Mouse (Mus musculus): ENCODE measurements around the gene Trak2. TPM values are rescaled to one million over a fixed set of nuclear protein-coding genes. Genes with fewer than 3 reads are reported as not detected.
"Not testable (repeated sequence)": the region's sequence is repeated elsewhere in the genome, so short reads cannot be mapped to it uniquely, and the experiment has no call there.

Gene Trak2
- total RNA-seq (2021): 100 to 1,000 TPM; 186 to 202 TPM
- long read RNA-seq, experiment 1, full-length matches to known transcripts: 38 of 107 reads
- long read RNA-seq, experiment 1, partial matches to known transcripts: 10 of 107 reads
- long read RNA-seq, experiment 1, other reads (novel, unspliced or antisense): 59 of 107 reads
- long read RNA-seq, experiment 2, full-length matches to known transcripts: 36 of 87 reads
- long read RNA-seq, experiment 2, partial matches to known transcripts: 14 of 87 reads
- long read RNA-seq, experiment 2, other reads (novel, unspliced or antisense): 37 of 87 reads

DNA sequence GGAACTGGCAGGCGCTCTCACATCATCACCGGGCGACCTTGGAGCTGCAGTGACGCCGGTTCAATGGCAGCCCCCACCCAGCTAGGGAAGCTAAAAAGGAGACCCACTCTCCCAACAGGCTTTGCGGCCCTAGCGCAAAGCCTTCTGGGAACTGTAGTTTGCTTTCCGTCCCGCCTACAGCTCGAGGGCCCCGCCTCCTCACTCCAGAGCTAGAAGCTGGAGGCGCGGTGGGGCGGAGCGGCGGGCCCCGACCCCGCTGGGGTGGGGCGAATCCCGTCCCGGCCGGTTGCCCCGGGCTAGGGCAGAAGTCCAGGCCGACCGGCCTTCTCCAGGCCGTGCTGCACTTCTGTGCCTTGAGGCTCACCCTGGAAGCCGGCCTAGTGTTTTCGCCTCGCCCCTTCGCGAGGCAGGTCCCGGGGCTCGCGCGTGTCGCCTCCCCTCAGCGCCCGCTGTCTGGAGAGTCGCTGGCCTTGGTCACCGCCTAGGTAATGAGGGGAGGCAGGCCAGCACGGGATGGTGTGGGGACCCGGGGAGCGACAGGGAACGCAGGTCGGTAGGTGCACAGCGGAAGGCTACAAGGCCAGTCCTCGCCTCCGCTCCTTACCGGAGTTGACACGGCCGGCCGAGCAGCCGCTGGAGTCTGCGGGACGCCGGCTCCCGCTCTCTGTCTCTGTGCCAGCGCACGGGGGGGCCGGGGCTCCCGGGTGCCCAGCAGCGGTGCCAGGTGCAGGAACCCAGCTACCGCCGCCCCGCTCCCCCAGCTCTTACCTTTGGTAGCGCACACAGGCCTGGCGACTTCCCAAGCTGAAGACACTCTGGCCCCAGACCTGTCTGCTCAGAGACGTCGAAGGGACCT is at the start of gene Trak2, which contains the start of gene Stradb:
Gene Trak2, minus strand, starts transcription at position 65 of the 856 bp plus-strand sequence.
Gene Stradb, plus strand, starts transcription at position 157 of the 856 bp plus-strand sequence.
- intact Hi-C loops (cut with DNase I): no loop called here
- DNase-seq (ENCODE audit: low spot score in 2 of 2): peak; percentile 96 to 97

DNA sequence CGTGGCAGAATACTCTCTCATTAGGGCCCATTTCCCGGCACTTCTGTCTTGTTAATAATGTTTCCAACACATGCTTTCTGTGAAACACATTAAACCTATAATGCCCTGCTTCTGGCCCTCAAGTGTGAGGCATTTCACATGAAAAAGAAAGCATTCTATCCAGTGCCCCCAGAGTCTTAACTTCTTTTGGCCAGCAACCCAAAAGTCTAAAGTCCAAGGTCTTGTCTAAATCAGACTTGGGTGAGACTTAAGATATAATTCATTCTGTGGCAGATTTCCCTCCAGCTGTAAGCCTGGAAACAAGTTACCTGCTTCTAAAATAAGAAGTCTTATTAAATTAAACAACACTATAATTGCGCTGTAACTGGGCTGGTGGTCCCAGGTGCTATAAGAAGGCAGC is 48.3 kb upstream of the Trak2 start:
- intact Hi-C loops (cut with DNase I): no loop called here
- no peak for DNase-seq (ENCODE audit: low spot score in 2 of 2)

DNA sequence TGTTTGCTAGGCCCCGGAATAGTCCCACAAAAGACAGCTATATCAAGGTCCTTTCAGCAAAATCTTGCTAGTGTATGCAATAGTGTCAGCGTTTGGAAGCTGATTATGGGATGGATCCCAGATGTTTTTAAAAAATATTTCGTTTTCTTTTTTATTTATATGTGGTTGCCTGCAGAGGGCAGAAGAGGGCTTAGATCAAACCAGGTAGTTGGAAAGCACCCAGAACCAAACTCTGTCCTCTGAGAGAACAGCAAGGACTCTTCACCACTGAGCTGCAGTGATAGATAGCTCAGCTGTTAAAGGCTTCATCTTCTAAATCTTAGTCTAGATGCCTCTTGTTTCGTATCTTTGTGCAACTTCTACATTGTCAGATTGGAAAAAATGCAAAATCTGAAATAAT is 36.0 kb upstream of the Trak2 start:
- DNase-seq (ENCODE audit: low spot score in 2 of 2): peak; percentile 20 to 27
- intact Hi-C loops (cut with DNase I): no loop called here

DNA sequence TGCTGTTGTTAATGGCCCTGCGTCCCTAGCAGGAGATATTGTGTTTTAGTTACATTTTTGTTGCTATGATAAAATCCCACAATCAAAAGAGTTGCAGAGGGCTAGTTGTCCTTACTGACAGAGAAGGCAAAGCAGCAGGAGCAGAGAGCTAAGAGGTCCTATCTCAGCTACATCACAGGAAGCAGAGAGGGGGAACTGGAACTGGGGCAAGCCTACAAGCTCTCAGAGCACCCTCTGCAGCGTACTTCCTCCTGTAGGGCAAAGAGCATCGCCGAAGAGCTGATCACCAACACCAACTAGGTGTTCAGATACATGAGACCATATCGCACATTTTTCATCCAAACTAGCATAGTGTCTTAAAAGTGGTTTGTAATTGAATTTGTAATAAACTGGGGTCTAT is 22.1 kb upstream of the Trak2 start:
- no peak for DNase-seq (ENCODE audit: low spot score in 2 of 2)
- intact Hi-C loops (cut with DNase I): no loop called here

DNA sequence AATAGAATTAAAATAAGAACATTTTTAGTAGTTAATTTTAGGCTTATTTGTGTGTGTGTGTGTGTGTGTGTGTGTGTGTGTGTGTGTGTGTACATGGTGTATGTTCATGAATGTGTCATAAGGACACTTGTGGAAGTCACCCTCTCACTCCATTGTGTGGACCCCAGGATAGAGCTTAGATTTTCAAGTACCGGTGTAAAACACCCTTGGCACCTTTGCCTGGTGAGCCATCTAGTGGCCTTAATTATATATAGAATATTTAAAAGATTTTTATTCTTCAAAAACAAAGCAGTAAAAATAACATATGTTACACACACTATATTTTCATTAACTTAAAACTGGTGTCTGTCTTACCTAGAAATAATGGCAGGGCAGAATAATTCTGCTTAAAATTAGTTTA is 20.5 kb upstream of the Trak2 start:
- DNase-seq (ENCODE audit: low spot score in 2 of 2): no peak
- intact Hi-C loops (cut with DNase I): loop anchor here (5.0 kb wide), 2 partner anchors 86 to 221 kb away; no protein-coding TSS in a partner anchor

DNA sequence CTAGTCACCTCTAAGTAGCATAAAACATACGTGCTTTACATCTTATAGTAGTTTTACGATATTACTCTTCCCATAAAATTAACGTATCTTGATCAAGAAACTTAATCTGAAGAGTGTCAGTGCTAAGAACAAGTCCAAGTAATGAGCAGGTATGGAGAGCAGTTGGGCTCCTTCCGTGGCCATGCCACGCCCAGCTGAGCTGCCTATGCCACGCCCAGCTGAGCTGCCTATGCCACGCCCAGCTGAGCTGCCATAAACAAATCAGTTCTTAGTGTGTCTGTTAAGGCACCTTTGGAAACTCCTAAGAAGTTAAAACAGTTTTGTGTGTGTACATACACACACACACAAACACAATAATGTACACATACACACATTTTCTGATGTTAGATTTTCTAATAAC is 19.9 kb upstream of the Trak2 start:
- intact Hi-C loops (cut with DNase I): loop anchor here (5.0 kb wide), 2 partner anchors 86 to 221 kb away; no protein-coding TSS in a partner anchor
- no peak for DNase-seq (ENCODE audit: low spot score in 2 of 2)

DNA sequence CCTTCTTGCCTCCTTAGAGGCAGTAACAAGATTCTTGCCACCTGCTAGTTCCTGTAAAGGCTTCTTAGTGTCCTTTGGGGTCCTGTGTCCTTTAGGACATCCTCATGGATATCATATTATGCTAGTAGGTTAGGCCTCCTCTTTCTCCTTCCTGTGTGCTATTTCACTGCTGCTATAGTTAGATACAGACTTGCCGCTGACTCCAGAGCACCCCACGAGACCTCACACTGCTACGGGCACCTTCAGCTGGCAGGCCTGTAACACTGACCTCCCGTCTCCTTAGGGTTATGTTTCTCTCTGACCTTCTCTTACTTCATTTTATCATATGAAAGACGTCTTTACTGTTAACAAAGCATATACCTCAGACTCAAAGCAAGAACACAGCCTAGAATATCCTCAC is 11.4 kb upstream of the Trak2 start:
- intact Hi-C loops (cut with DNase I): no loop called here
- DNase-seq (ENCODE audit: low spot score in 2 of 2): no peak

DNA sequence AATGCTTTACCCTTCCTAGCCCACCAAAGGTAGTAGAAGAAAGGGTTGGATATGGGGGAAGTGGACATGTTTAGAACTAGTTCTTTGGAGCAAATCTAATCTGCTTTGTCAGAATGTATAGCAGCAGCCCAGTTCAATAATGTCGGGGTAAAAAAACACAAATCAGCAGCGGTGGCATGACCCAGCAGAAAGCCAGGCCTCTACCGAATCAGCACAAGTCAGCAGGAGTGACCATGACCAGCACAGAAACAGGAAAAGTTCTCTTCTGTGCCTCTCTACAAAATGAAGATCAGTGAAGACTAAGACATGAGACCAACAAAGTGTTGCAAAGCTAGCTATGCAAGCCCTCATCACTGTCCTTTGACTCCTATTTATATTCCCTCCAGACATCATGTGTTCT is 9.0 kb upstream of the Trak2 start:
- no peak for DNase-seq (ENCODE audit: low spot score in 2 of 2)
- intact Hi-C loops (cut with DNase I): no loop called here

DNA sequence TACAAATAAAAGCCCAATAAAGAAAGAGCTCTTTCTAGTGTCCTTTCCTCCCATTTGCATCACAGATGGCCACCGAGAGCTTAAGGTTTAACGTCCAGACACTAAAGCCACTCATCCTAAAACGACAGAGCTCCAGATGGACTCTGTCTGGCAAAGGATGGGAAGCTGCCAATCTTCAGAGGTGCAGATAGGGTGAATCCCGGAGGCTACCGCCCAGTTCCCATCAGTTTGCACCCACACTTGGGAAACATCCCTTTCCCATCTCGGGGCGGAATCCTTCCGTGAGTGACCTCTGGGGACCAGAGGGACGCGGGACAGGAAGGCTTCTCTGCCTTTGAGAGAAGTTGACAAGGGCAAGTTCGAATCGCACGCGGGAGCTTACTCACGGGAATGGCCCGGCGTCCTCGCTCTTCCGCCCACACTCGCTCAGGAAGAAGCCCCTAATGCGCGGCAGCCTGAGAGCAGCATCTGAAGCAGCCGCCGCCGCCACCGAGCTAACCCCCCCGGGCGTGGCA is 322 bp downstream of the Trak2 start:
- DNase-seq (ENCODE audit: low spot score in 2 of 2): no peak
- intact Hi-C loops (cut with DNase I): no loop called here

DNA sequence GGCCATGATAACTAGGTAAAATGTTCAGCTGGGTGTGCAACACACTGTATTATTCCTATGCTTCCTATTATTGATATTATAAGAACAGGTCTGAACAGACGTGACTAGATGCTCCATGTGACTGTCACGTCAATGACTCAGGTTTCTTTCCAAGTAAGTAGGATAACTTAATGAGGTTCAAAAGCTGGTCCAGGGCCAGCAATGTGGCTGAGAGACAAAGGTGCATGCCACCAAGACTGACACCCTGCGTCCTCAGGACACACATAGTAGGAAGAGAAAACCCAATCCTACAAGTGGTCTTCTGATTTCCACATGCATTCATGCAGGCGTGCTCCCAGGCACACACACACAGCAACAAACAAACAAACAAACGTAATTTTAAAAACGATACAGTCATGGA is 2.1 kb downstream of the Trak2 start:
- DNase-seq (ENCODE audit: low spot score in 2 of 2): no peak
- intact Hi-C loops (cut with DNase I): no loop called here

DNA sequence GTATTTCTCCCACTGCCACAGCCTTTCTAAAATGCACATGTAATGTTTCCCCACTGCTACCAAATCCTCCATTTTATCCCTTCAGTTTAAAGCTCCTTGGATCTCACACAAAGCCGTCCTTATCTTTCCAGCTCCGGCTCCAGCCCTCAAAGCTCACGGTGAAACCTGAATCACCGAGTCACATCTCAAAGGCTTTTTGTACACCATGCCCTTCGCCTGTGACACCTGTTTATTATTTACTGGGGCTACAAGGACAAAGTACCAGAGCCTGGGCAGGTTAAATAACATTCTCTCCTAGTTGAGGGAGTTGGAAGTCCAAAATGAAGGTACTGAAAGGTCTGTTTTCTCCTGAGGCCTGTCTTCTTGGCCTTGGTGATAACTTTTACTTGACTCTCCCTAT is 3.2 kb downstream of the Trak2 start:
- no peak for DNase-seq (ENCODE audit: low spot score in 2 of 2)
- intact Hi-C loops (cut with DNase I): no loop called here

DNA sequence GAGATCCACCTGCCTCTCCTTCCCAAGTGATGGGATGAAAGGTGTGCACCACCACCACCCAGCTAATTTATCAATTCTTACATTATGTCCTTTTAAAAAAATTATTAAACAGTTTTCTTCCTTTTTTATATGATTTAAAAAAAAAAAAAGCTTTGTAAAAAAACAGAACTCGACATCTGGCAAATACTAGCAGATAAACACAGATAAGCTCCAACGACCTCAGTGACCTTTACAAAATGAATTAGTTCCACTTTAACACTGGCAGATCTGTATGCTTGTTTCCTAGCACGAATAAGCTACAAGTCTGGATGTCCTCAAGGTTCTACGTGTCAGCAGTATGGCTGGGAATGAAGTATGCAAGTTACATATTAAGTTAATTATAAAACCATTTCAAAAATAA is 5.7 kb downstream of the Trak2 start:
- no peak for DNase-seq (ENCODE audit: low spot score in 2 of 2)
- intact Hi-C loops (cut with DNase I): no loop called here

DNA sequence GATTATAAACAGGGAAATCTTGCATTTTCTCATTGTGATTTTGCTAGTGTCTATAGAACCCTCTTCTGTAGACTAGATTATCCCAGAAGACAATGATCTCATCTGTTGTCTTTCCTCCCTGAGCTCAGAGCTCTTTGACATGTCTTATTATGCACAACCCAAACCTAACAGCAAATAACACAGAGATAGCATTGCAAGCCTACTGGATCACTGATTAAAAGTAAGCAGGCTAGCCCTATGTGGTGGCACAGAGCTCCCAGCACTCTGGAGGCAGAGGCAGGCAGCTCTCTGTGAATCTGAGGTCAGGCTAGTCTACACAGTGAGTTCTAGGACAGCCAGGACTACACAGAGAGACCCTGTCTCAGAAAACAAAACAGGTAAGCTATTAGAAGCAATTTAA is 10.4 kb downstream of the Trak2 start:
- no peak for DNase-seq (ENCODE audit: low spot score in 2 of 2)
- intact Hi-C loops (cut with DNase I): no loop called here

DNA sequence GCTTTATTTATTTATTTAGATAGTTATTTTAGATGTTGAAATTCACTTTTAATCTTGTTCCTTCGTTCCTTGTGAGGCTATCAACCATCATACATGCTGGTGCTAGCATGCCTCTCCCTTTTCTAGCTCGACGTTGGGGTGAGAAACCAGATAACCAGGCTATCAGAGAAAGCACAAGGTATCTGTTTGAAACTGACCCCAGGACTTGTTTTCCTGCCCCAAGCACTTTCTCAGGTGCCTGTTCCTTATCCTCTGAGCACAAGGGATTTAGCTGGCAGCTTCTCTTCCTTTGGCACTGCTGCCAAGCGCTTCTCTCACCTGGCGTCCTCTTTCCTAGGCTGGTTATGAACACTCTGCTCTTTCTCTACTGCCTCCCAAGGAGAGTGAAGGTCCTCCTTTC is 10.8 kb downstream of the Trak2 start:
- DNase-seq (ENCODE audit: low spot score in 2 of 2): no peak
- intact Hi-C loops (cut with DNase I): no loop called here

DNA sequence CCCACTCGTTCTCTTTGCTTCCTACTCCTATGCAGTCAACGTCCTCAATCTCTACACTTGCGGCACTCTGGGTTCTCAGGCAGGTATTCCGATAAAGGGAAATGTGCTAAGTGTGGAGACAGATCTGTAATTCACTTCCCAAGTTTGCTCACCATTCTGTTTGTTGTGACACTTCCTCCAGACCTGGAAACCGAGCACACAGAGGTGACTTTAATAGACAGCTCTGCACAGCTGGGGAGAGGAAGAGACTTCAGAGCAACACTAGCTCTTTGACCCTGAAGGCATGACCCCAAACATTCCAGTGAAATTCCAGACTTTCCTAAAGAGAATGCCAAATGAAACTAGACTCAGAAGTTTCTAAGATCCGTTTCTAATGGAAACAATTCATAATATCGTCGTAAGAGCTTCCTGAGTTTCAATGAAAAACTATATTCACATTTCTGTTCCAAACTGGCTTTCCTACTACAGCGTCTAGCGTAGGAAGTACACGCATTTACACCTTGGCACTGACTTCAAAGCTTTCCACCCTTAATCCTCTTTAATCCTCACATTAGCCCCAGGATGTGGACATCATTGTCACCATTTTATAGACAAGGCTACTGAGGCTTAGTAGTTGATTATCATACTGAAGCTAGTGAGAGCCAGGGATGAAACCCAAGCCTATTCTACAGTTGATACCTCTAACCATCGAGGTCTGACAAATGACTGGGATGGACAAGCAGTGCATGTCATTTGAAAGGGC is 11.9 kb downstream of the Trak2 start:
- intact Hi-C loops (cut with DNase I): no loop called here

DNA sequence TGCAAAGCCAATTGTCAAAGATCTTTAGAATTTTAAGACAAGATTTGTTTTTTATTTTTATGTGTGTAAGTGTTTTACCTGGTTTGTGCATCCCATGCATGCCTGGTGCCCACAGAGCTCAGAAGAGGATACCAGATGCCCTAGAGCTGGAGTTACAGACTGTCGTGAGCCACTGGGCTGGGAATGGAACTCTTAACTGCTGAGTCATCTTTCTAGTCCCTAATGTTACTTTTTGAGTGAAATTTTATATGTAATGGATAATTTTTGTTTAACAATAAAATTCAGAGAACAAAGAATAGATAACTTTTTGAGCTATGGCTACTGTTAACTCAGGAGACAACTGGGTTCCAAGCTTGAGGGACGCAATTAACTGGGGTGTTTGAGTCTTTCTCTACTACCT is 13.5 kb downstream of the Trak2 start:
- intact Hi-C loops (cut with DNase I): no loop called here
- no peak for DNase-seq (ENCODE audit: low spot score in 2 of 2)

More for the DNA sequence above, 11.9 kb downstream of the Trak2 start:
- DNase-seq (ENCODE audit: low spot score in 2 of 2): no peak

DNA sequence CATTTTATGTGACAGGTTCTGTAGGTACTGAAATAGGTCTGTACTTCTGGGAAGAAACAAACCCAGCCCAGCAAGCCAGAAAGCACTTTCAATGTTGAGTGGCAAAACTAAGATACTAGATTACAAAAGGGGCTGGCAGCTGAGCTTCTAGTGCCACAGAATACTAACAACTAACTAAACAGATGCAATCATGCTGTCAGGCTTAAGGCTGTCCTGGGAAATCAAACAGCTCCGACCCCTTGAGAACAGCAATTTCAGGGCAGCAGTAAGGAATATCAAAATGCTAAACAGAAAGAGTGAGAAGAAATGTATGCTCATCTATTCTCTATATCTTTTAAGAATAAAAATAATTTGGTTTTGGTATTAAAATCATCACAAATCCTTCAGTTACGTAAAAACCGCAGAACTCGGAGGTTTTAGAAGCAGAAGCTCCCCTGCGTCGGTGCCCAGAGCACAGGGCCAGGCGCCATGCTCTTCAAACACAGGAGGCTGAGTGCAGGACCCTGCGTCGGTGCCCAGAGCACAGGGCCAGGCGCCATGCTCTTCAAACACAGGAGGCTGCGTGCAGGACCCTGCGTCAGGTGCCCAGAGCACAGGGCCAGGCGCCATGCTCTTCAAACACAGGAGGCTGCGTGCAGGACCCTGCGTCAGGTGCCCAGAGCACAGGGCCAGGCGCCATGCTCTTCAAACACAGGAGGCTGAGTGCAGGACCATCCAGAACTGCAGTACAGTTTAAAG is 14.3 kb downstream of the Trak2 start:
- DNase-seq (ENCODE audit: low spot score in 2 of 2); intact Hi-C loops (cut with DNase I): not testable (repeated sequence)

DNA sequence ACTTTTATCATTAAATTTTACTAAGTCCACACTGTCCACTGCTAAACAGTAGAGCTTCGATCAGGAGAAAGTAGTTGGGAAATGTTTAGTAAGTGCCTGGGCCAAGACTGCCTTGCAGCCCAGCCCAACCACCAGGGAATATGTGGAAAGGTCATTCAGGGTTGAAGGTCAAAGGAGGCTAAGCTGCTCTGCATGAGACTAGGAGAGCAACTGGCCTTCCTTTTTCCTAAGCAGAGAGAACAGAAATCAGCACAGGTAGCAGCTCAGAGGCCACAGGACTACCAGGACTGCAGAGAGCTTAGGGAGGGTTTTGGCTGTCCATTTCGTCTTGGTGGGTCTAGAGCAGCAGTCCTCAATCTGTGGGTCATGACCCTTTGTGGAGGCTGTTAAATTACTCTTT is 15.3 kb downstream of the Trak2 start:
- intact Hi-C loops (cut with DNase I): no loop called here
- no peak for DNase-seq (ENCODE audit: low spot score in 2 of 2)

DNA sequence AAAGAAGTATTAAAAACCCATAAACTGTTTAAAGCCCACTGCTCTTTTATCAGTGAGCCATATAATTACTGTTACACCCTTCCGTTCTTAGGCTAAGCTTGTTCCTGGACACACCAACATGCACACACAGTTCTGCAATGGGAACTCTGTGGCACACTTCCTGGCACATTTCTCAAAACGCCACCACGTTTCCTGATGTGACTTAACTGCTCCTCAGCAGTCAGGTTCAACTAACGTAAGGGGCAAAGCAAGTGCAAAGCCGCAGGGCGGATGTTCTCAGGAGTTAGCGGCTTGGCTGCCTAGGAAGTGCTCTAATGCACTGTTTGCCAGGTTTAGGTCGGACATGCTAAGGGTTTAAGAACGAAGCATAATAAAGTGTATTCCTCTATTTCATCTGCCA is 17.0 kb downstream of the Trak2 start:
- intact Hi-C loops (cut with DNase I): no loop called here
- DNase-seq (ENCODE audit: low spot score in 2 of 2): no peak
